Mouse (Mus musculus): ENCODE measurements at regions not wholly inside any gene's neighbourhood (a gene's known extent, or its start where the extent isn't known, plus 50 kb on each side); places are given as distances from the start of the nearest gene placed in this dataset.

GRCm38 (mm10) chr17:62307111-62307510, 574.0 kb downstream of the Efna5 start:
- Histone ChIP-seq H3K36me3 (ENCODE audit: control insufficient read depth, insufficient read depth) (no peaks in the 10 kb centered on the region), H3K79me2 (ENCODE audit: control insufficient read depth, insufficient read depth) (no peaks in the 10 kb centered on the region), H3K79me3 (ENCODE audit: low read depth) (no peaks in the 10 kb centered on the region), H3ac (ENCODE audit: control insufficient read depth, insufficient read length, low read depth) (no peak overlapping the region), H3K4me3 (ENCODE audit: insufficient read depth, poor library complexity, severe bottlenecking) (no peak overlapping the region), H3K27me3 (ENCODE audit: control insufficient read depth, insufficient read depth, insufficient read length) (no peaks in the 10 kb centered on the region)
- TF ChIP-seq USF1 (IDR thresholded peaks at IDR 0.05; ENCODE audit: low read depth) (no peak), FOSL1 (IDR thresholded peaks at IDR 0.05; ENCODE audit: insufficient read depth, low read length, poor library complexity, severe bottlenecking) (no peak), MYOD1 (IDR thresholded peaks at IDR 0.05; ENCODE audit: control insufficient read depth, insufficient read length, low read depth) (no peak), CTCF (IDR thresholded peaks at IDR 0.05; ENCODE audit: control insufficient read depth, insufficient read depth, insufficient read length) (no peak), MAX (IDR thresholded peaks at IDR 0.05) (no peak), CEBPB (IDR thresholded peaks at IDR 0.05; ENCODE audit: low read depth) (no peak), MYOG (IDR thresholded peaks at IDR 0.05; ENCODE audit: control insufficient read depth, extremely low read depth, insufficient read length) (no peak)

GRCm38 (mm10) chr17:62306524-62306923, 574.6 kb downstream of the Efna5 start:
- TF ChIP-seq FOSL1 (IDR thresholded peaks at IDR 0.05; ENCODE audit: insufficient read depth, low read length, poor library complexity, severe bottlenecking): no peak
- no peak for TF ChIP-seq USF1 (IDR thresholded peaks at IDR 0.05; ENCODE audit: low read depth)
- no peak for TF ChIP-seq CTCF (IDR thresholded peaks at IDR 0.05; ENCODE audit: control insufficient read depth, insufficient read depth, insufficient read length)
- no peak for TF ChIP-seq MYOD1 (IDR thresholded peaks at IDR 0.05; ENCODE audit: control insufficient read depth, insufficient read length, low read depth)
- TF ChIP-seq CEBPB (IDR thresholded peaks at IDR 0.05; ENCODE audit: low read depth): no peak
- no peak for TF ChIP-seq MAX (IDR thresholded peaks at IDR 0.05)
- TF ChIP-seq MYOG (IDR thresholded peaks at IDR 0.05; ENCODE audit: control insufficient read depth, extremely low read depth, insufficient read length): no peak
- no peaks in the 10 kb centered on the region for H3K27me3 ChIP-seq (ENCODE audit: control insufficient read depth, insufficient read depth, insufficient read length)
- no peaks in the 10 kb centered on the region for H3K36me3 ChIP-seq (ENCODE audit: control insufficient read depth, insufficient read depth)
- no peak overlapping the region for H3K4me3 ChIP-seq (ENCODE audit: insufficient read depth, poor library complexity, severe bottlenecking)
- no peaks in the 10 kb centered on the region for H3K79me2 ChIP-seq (ENCODE audit: control insufficient read depth, insufficient read depth)
- no peak overlapping the region for H3ac ChIP-seq (ENCODE audit: control insufficient read depth, insufficient read length, low read depth)
- H3K79me3 ChIP-seq (ENCODE audit: low read depth): no peaks in the 10 kb centered on the region

- Histone ChIP-seq H3K4me3 (ENCODE audit: insufficient read depth, poor library complexity, severe bottlenecking) (no peak overlapping the region), H3K36me3 (ENCODE audit: control insufficient read depth, insufficient read depth) (no peaks in the 10 kb centered on the region), H3K79me3 (ENCODE audit: low read depth) (no peaks in the 10 kb centered on the region), H3K27me3 (ENCODE audit: control insufficient read depth, insufficient read depth, insufficient read length) (no peaks in the 10 kb centered on the region), H3ac (ENCODE audit: control insufficient read depth, insufficient read length, low read depth) (no peak overlapping the region), H3K79me2 (ENCODE audit: control insufficient read depth, insufficient read depth) (no peaks in the 10 kb centered on the region)
- no peak for TF ChIP-seq MYOG (IDR thresholded peaks at IDR 0.05; ENCODE audit: control insufficient read depth, extremely low read depth, insufficient read length)
- TF ChIP-seq CTCF (IDR thresholded peaks at IDR 0.05; ENCODE audit: control insufficient read depth, insufficient read depth, insufficient read length): no peak
- no peak for TF ChIP-seq FOSL1 (IDR thresholded peaks at IDR 0.05; ENCODE audit: insufficient read depth, low read length, poor library complexity, severe bottlenecking)
- TF ChIP-seq CEBPB (IDR thresholded peaks at IDR 0.05; ENCODE audit: low read depth): no peak
- TF ChIP-seq MAX (IDR thresholded peaks at IDR 0.05): no peak
These were observed 576.0 kb downstream of the Efna5 start for GRCm38 (mm10) chr17:62305140-62305539.

GRCm38 (mm10) chr17:62304073-62304472, 577.0 kb downstream of the Efna5 start:
- TF ChIP-seq MAX (IDR thresholded peaks at IDR 0.05): no peak

GRCm38 (mm10) chr17:62299875-62300274, 581.2 kb downstream of the Efna5 start:
- Histone ChIP-seq H3K79me3 (ENCODE audit: low read depth) (no peaks in the 10 kb centered on the region), H3K79me2 (ENCODE audit: control insufficient read depth, insufficient read depth) (no peaks in the 10 kb centered on the region), H3K36me3 (ENCODE audit: control insufficient read depth, insufficient read depth) (no peaks in the 10 kb centered on the region), H3K4me3 (ENCODE audit: insufficient read depth, poor library complexity, severe bottlenecking) (no peak overlapping the region), H3ac (ENCODE audit: control insufficient read depth, insufficient read length, low read depth) (no peak overlapping the region), H3K27me3 (ENCODE audit: control insufficient read depth, insufficient read depth, insufficient read length) (no peaks in the 10 kb centered on the region)
- TF ChIP-seq MYOG (IDR thresholded peaks at IDR 0.05; ENCODE audit: control insufficient read depth, extremely low read depth, insufficient read length) (no peak), MYOD1 (IDR thresholded peaks at IDR 0.05; ENCODE audit: control insufficient read depth, insufficient read length, low read depth) (no peak), CEBPB (IDR thresholded peaks at IDR 0.05; ENCODE audit: low read depth) (no peak), MAX (IDR thresholded peaks at IDR 0.05) (no peak), CTCF (IDR thresholded peaks at IDR 0.05; ENCODE audit: control insufficient read depth, insufficient read depth, insufficient read length) (no peak), USF1 (IDR thresholded peaks at IDR 0.05; ENCODE audit: low read depth) (no peak), FOSL1 (IDR thresholded peaks at IDR 0.05; ENCODE audit: insufficient read depth, low read length, poor library complexity, severe bottlenecking) (no peak)

More at GRCm38 (mm10) chr17:62304073-62304472, 577.0 kb downstream of the Efna5 start:
- Histone ChIP-seq H3K4me3 (ENCODE audit: insufficient read depth, poor library complexity, severe bottlenecking) (no peak overlapping the region), H3K79me2 (ENCODE audit: control insufficient read depth, insufficient read depth) (no peaks in the 10 kb centered on the region), H3K79me3 (ENCODE audit: low read depth) (no peaks in the 10 kb centered on the region), H3K27me3 (ENCODE audit: control insufficient read depth, insufficient read depth, insufficient read length) (no peaks in the 10 kb centered on the region), H3ac (ENCODE audit: control insufficient read depth, insufficient read length, low read depth) (no peak overlapping the region), H3K36me3 (ENCODE audit: control insufficient read depth, insufficient read depth) (no peaks in the 10 kb centered on the region)

- Histone ChIP-seq H3ac (ENCODE audit: control insufficient read depth, insufficient read length, low read depth) (no peak overlapping the region), H3K27me3 (ENCODE audit: control insufficient read depth, insufficient read depth, insufficient read length) (no peaks in the 10 kb centered on the region), H3K4me3 (ENCODE audit: insufficient read depth, poor library complexity, severe bottlenecking) (no peak overlapping the region), H3K36me3 (ENCODE audit: control insufficient read depth, insufficient read depth) (no peaks in the 10 kb centered on the region), H3K79me3 (ENCODE audit: low read depth) (no peaks in the 10 kb centered on the region), H3K79me2 (ENCODE audit: control insufficient read depth, insufficient read depth) (no peaks in the 10 kb centered on the region)
- TF ChIP-seq FOSL1 (IDR thresholded peaks at IDR 0.05; ENCODE audit: insufficient read depth, low read length, poor library complexity, severe bottlenecking) (no peak), CTCF (IDR thresholded peaks at IDR 0.05; ENCODE audit: control insufficient read depth, insufficient read depth, insufficient read length) (no peak), MYOD1 (IDR thresholded peaks at IDR 0.05; ENCODE audit: control insufficient read depth, insufficient read length, low read depth) (no peak), CEBPB (IDR thresholded peaks at IDR 0.05; ENCODE audit: low read depth) (no peak), USF1 (IDR thresholded peaks at IDR 0.05; ENCODE audit: low read depth) (no peak)
These were observed 583.6 kb downstream of the Efna5 start for GRCm38 (mm10) chr17:62297393-62298060.
